Mouse (Mus musculus): ENCODE measurements around the gene Asxl1.

Asxl1 gene

GRCm38 (mm10) chr2:153345454-153346220 lies at the start of gene Asxl1:
Asxl1 (plus strand) TSS chr2:153345829.
- DNase-seq = peak; percentile 99

- no peak for DNase-seq
These were observed 47.9 kb upstream of the Asxl1 start for GRCm38 (mm10) chr2:153297771-153298170.

- DNase-seq = no peak
These were observed 47.2 kb upstream of the Asxl1 start for GRCm38 (mm10) chr2:153298460-153298859.

- no peak for DNase-seq
These were observed 46.8 kb upstream of the Asxl1 start for GRCm38 (mm10) chr2:153298863-153299262.

GRCm38 (mm10) chr2:153301123-153301522 lies 44.5 kb upstream of the Asxl1 start:
- no peak for DNase-seq

- DNase-seq = no peak
These were observed 40.4 kb upstream of the Asxl1 start for GRCm38 (mm10) chr2:153305240-153305639.

GRCm38 (mm10) chr2:153308586-153308985 lies 37.0 kb upstream of the Asxl1 start:
- DNase-seq = no peak

GRCm38 (mm10) chr2:153309106-153309505 lies 36.5 kb upstream of the Asxl1 start:
- DNase-seq = no peak

GRCm38 (mm10) chr2:153310228-153310627 lies 35.4 kb upstream of the Asxl1 start:
- no peak for DNase-seq

GRCm38 (mm10) chr2:153312884-153313283 lies 32.7 kb upstream of the Asxl1 start:
- no peak for DNase-seq

- DNase-seq = no peak
These were observed 27.2 kb upstream of the Asxl1 start for GRCm38 (mm10) chr2:153318408-153318807.

- DNase-seq = no peak
These were observed 26.5 kb upstream of the Asxl1 start for GRCm38 (mm10) chr2:153319036-153319643.

GRCm38 (mm10) chr2:153325706-153326376 lies 19.8 kb upstream of the Asxl1 start:
- DNase-seq = no peak

GRCm38 (mm10) chr2:153332271-153332670 lies 13.4 kb upstream of the Asxl1 start:
- no peak for DNase-seq

GRCm38 (mm10) chr2:153332981-153333380 lies 12.6 kb upstream of the Asxl1 start:
- DNase-seq = no peak

- DNase-seq = no peak
These were observed 11.8 kb upstream of the Asxl1 start for GRCm38 (mm10) chr2:153333822-153334232.

GRCm38 (mm10) chr2:153334281-153334680 lies 11.3 kb upstream of the Asxl1 start:
- DNase-seq = no peak

GRCm38 (mm10) chr2:153336117-153336516 lies 9.5 kb upstream of the Asxl1 start:
- no peak for DNase-seq

GRCm38 (mm10) chr2:153338361-153339350 lies 7.0 kb upstream of the Asxl1 start:
- no peak for DNase-seq

GRCm38 (mm10) chr2:153342166-153342565 lies 3.5 kb upstream of the Asxl1 start:
- DNase-seq = no peak

GRCm38 (mm10) chr2:153342602-153343001 lies 3.0 kb upstream of the Asxl1 start:
- no peak for DNase-seq

- DNase-seq = no peak
These were observed 2.4 kb upstream of the Asxl1 start for GRCm38 (mm10) chr2:153343191-153343590.

GRCm38 (mm10) chr2:153345071-153345453 lies 567 bp upstream of the Asxl1 start:
- no peak for DNase-seq

Data from embryo, embryonic 11 days (tissue).